Mouse (Mus musculus): Measurements from ENCODE around the gene Ccdc78. TPM values are rescaled to one million over a fixed set of nuclear protein-coding genes. Genes with fewer than 3 reads are reported as not detected.
A peak's percentile ranks its signal among the peaks of the same experiment; 100 is the strongest.
"Not testable (repeated sequence)": the region's sequence is repeated elsewhere in the genome, so short reads cannot be mapped to it uniquely, and the experiment has no call there.

The Ccdc78 gene
- total and polyA plus RNA-seq, 2 experiments, result 0.06 TPM; not detected in 1

- Histone ChIP-seq H3K36me3 (ENCODE audit: control insufficient read depth, insufficient read depth, low read length) (no peaks in the 10 kb centered on the region), H3K4me1 (ENCODE audit: control insufficient read depth, insufficient read depth, low read length) (peaks cover 5% of the 10 kb centered on the region; the same call in 1 of the 2 replicates), H3K9ac (ENCODE audit: low read depth, low read length) (peak overlapping the region; percentile 68), H3K4me3 (ENCODE audit: insufficient read depth, low read depth, low read length) (peak overlapping the region; percentile 79), H3K79me2 (ENCODE audit: control insufficient read depth, insufficient read depth, low read length) (no peaks in the 10 kb centered on the region), H3K27ac (replicated peaks; ENCODE audit: insufficient read depth, low read depth, low read length) (no peak overlapping the region; the same call in 1 of the 2 replicates), H3K27me3 (ENCODE audit: control insufficient read depth, insufficient read depth, low read length) (no peaks in the 10 kb centered on the region)
- 3% methylated on average over 37 of the region's 37 CpGs for WGBS
- TF ChIP-seq POLR2A (IDR thresholded peaks at IDR 0.05; ENCODE audit: extremely low read depth, insufficient read depth, low read length) (no peak), CTCF (IDR thresholded peaks at IDR 0.05; ENCODE audit: low read depth, low read length) (no peak)
- peak; percentile 51 for DNase-seq (ENCODE audit: extremely low read depth, low read depth, low spot score)
Measured at GRCm38 (mm10) chr17:25796211-25796771, 9.9 kb downstream of the Ccdc78 start.

- peak; percentile 52 for DNase-seq (ENCODE audit: extremely low read depth, low read depth, low spot score)
- Histone ChIP-seq H3K9ac (ENCODE audit: low read depth, low read length) (peak within 1 kb of the TSS; percentile 79), H3K4me3 (ENCODE audit: insufficient read depth, low read depth, low read length) (peak within 1 kb of the TSS; percentile 79), H3K4me1 (ENCODE audit: control insufficient read depth, insufficient read depth, low read length) (peaks cover 5% of the 10 kb centered on the region; the same call in 1 of the 2 replicates), H3K79me2 (ENCODE audit: control insufficient read depth, insufficient read depth, low read length) (no peaks in the 10 kb centered on the region), H3K27ac (replicated peaks; ENCODE audit: insufficient read depth, low read depth, low read length) (peak within 1 kb of the TSS; percentile 3; the same call in 1 of the 2 replicates), H3K36me3 (ENCODE audit: control insufficient read depth, insufficient read depth, low read length) (no peaks in the 10 kb centered on the region), H3K27me3 (ENCODE audit: control insufficient read depth, insufficient read depth, low read length) (no peaks in the 10 kb centered on the region)
- under 1% methylated on average over 35 of the region's 35 CpGs for WGBS
- TF ChIP-seq CTCF (IDR thresholded peaks at IDR 0.05; ENCODE audit: low read depth, low read length), result no peak
- no peak for TF ChIP-seq POLR2A (IDR thresholded peaks at IDR 0.05; ENCODE audit: extremely low read depth, insufficient read depth, low read length)
Measured at GRCm38 (mm10) chr17:25796951-25797369, 10.6 kb downstream of the Ccdc78 start, which contains the start of gene Metrn. Gene Metrn (minus strand): TSS chr17:25797136.

GRCm38 (mm10) chr17:25801029-25801428, 14.6 kb downstream of the Ccdc78 start:
- WGBS, result 5% methylated on average over 6 of the region's 6 CpGs
- peaks cover 5% of the 10 kb centered on the region; the same call in 1 of the 2 replicates for H3K27me3 ChIP-seq (ENCODE audit: control insufficient read depth, insufficient read depth, low read length)
- TF ChIP-seq POLR2A (IDR thresholded peaks at IDR 0.05; ENCODE audit: extremely low read depth, insufficient read depth, low read length) (no peak), CTCF (IDR thresholded peaks at IDR 0.05; ENCODE audit: low read depth, low read length) (peak; percentile 70)
- no peak overlapping the region for H3K4me3 ChIP-seq (ENCODE audit: insufficient read depth, low read depth, low read length)
- peak; percentile 62 for DNase-seq (ENCODE audit: extremely low read depth, low read depth, low spot score)
- H3K27ac ChIP-seq (replicated peaks; ENCODE audit: insufficient read depth, low read depth, low read length), result no peak overlapping the region
- no peaks in the 10 kb centered on the region for H3K36me3 ChIP-seq (ENCODE audit: control insufficient read depth, insufficient read depth, low read length)
- no peaks in the 10 kb centered on the region for H3K79me2 ChIP-seq (ENCODE audit: control insufficient read depth, insufficient read depth, low read length)
- no peak overlapping the region for H3K9ac ChIP-seq (ENCODE audit: low read depth, low read length)
- no peaks in the 10 kb centered on the region for H3K4me1 ChIP-seq (ENCODE audit: control insufficient read depth, insufficient read depth, low read length)

GRCm38 (mm10) chr17:25802825-25803517, 16.6 kb downstream of the Ccdc78 start:
- DNase-seq (ENCODE audit: extremely low read depth, low read depth, low spot score), result no peak

GRCm38 (mm10) chr17:25806507-25806906, 20.1 kb downstream of the Ccdc78 start:
- 88% methylated on average over 4 of the region's 4 CpGs for WGBS
- no peak for TF ChIP-seq POLR2A (IDR thresholded peaks at IDR 0.05; ENCODE audit: extremely low read depth, insufficient read depth, low read length)
- no peak for TF ChIP-seq CTCF (IDR thresholded peaks at IDR 0.05; ENCODE audit: low read depth, low read length)

More at GRCm38 (mm10) chr17:25802825-25803517, 16.6 kb downstream of the Ccdc78 start:
- H3K4me1 ChIP-seq (ENCODE audit: control insufficient read depth, insufficient read depth, low read length), result no peaks in the 10 kb centered on the region
- H3K79me2 ChIP-seq (ENCODE audit: control insufficient read depth, insufficient read depth, low read length), result no peaks in the 10 kb centered on the region
- H3K36me3 ChIP-seq (ENCODE audit: control insufficient read depth, insufficient read depth, low read length), result no peaks in the 10 kb centered on the region
- H3K27ac ChIP-seq (replicated peaks; ENCODE audit: insufficient read depth, low read depth, low read length), result no peak overlapping the region
- 14% methylated on average over 10 of the region's 10 CpGs for WGBS
- TF ChIP-seq POLR2A (IDR thresholded peaks at IDR 0.05; ENCODE audit: extremely low read depth, insufficient read depth, low read length) (no peak), CTCF (IDR thresholded peaks at IDR 0.05; ENCODE audit: low read depth, low read length) (no peak)
- no peak overlapping the region for H3K4me3 ChIP-seq (ENCODE audit: insufficient read depth, low read depth, low read length)
- H3K27me3 ChIP-seq (ENCODE audit: control insufficient read depth, insufficient read depth, low read length), result peaks cover 5% of the 10 kb centered on the region; the same call in 1 of the 2 replicates
- no peak overlapping the region for H3K9ac ChIP-seq (ENCODE audit: low read depth, low read length)

GRCm38 (mm10) chr17:25807452-25807851, 21.1 kb downstream of the Ccdc78 start:
- H3K36me3 ChIP-seq (ENCODE audit: control insufficient read depth, insufficient read depth, low read length); H3K79me2 ChIP-seq (ENCODE audit: control insufficient read depth, insufficient read depth, low read length); H3K4me1 ChIP-seq (ENCODE audit: control insufficient read depth, insufficient read depth, low read length); H3K4me3 ChIP-seq (ENCODE audit: insufficient read depth, low read depth, low read length); H3K9ac ChIP-seq (ENCODE audit: low read depth, low read length); H3K27ac ChIP-seq (replicated peaks; ENCODE audit: insufficient read depth, low read depth, low read length); DNase-seq (ENCODE audit: extremely low read depth, low read depth, low spot score): not testable (repeated sequence)
- 52% methylated on average over 2 of the region's 2 CpGs for WGBS
- peaks cover 18% of the 10 kb centered on the region for H3K27me3 ChIP-seq (ENCODE audit: control insufficient read depth, insufficient read depth, low read length)

More at GRCm38 (mm10) chr17:25806507-25806906, 20.1 kb downstream of the Ccdc78 start:
- Histone ChIP-seq H3K9ac (ENCODE audit: low read depth, low read length) (no peak overlapping the region), H3K79me2 (ENCODE audit: control insufficient read depth, insufficient read depth, low read length) (no peaks in the 10 kb centered on the region), H3K27ac (replicated peaks; ENCODE audit: insufficient read depth, low read depth, low read length) (no peak overlapping the region), H3K4me3 (ENCODE audit: insufficient read depth, low read depth, low read length) (no peak overlapping the region), H3K36me3 (ENCODE audit: control insufficient read depth, insufficient read depth, low read length) (no peaks in the 10 kb centered on the region), H3K27me3 (ENCODE audit: control insufficient read depth, insufficient read depth, low read length) (peaks cover 18% of the 10 kb centered on the region), H3K4me1 (ENCODE audit: control insufficient read depth, insufficient read depth, low read length) (peaks cover 3% of the 10 kb centered on the region; the same call in 1 of the 2 replicates)
- DNase-seq (ENCODE audit: extremely low read depth, low read depth, low spot score), result no peak

All from liver, adult 2 months (tissue).